25 mouse cellular contexts compared by ENCODE assay signal in the genomic region with DNA sequence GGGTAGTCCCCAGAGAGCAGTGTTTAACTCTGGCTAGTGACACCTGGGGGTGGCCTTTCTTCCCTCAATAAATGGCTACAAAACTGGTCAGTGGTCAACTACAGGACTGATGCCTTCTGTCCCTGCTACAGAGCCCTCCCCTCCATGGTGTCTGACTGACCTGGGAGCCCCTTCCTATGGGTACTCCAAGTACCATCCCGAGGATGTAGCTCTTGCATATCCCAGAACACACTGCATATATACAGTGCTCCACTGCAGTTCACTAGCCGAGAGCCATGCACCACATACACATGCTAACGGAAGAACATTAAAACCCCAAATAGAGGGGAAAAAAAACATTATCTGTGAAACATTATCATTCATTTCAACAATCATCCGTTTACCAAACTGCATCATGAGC.
DNase-seq lines count a peak whose midpoint lies in the region; ATAC-seq and TF ChIP-seq lines count a peak whose summit lies in the region.
"Had no signal": no experiment of that assay in that cellular context is flagged by ENCODE, and none has a peak within 500 bp of the region (broad histone marks: within the 10 kb centered on the region; RNA-seq: fewer than 3 reads in every experiment).

No protein-coding gene starts in this region.

- no peak overlapping the region for H3K27ac ChIP-seq in forebrain, embryonic 12.5 days
- no peak overlapping the region for H3K27ac ChIP-seq in forebrain, embryonic 14.5 days (ENCODE audit: low read depth, low read length)
- peak overlapping the region; percentile 86 for H3K27ac ChIP-seq in gastrocnemius, adult 2 months
- H3K27ac ChIP-seq in midbrain, embryonic 12.5 days (replicated peaks): 0 out of 2 replicates have a peak overlapping the region, but pooled peaks have one; percentile 35
- H3K27ac ChIP-seq in midbrain, embryonic 16.5 days (ENCODE audit: low read length): no peak overlapping the region
- H3K27ac ChIP-seq: heart, embryonic 15.5 days; hindbrain, embryonic 10.5 days; hindbrain, embryonic 15.5 days had no signal

- H3K27me3 ChIP-seq in forebrain, embryonic 12.5 days: no peaks in the 10 kb centered on the region
- no peaks in the 10 kb centered on the region for H3K27me3 ChIP-seq in forebrain, embryonic 14.5 days (replicated peaks; ENCODE audit: control insufficient read depth, insufficient read depth, low read length)
- no peaks in the 10 kb centered on the region for H3K27me3 ChIP-seq in midbrain, embryonic 12.5 days
- no peaks in the 10 kb centered on the region for H3K27me3 ChIP-seq in midbrain, embryonic 16.5 days (ENCODE audit: control insufficient read depth, insufficient read depth, low read depth, low read length)
- H3K27me3 ChIP-seq: CH12.LX; heart, embryonic 12.5 days; heart, embryonic 15.5 days; hindbrain, embryonic 15.5 days; Patski had no signal

- H3K9ac ChIP-seq in forebrain, embryonic 12.5 days: no peak overlapping the region
- H3K9ac ChIP-seq in forebrain, embryonic 14.5 days (ENCODE audit: low read length): no peak overlapping the region
- H3K9ac ChIP-seq in midbrain, embryonic 12.5 days (replicated peaks): no peak overlapping the region
- H3K9ac ChIP-seq in midbrain, embryonic 16.5 days (ENCODE audit: low read depth, low read length): no peak overlapping the region
- H3K9ac ChIP-seq: heart, embryonic 12.5 days; heart, embryonic 15.5 days; hindbrain, embryonic 15.5 days had no signal

- WGBS in forebrain, embryonic 12.5 days: 91% methylated on average over 4 of the region's 4 CpGs
- 87% methylated on average over 4 of the region's 4 CpGs for whole genome bisulfite sequencing in forebrain, embryonic 14.5 days
- WGBS in midbrain, embryonic 12.5 days: 89% methylated on average over 4 of the region's 4 CpGs
- 93% methylated on average over 4 of the region's 4 CpGs for WGBS in midbrain, embryonic 16.5 days

- H3K9me3 ChIP-seq in forebrain, embryonic 12.5 days: no peaks in the 10 kb centered on the region
- H3K9me3 ChIP-seq in forebrain, embryonic 14.5 days (replicated peaks; ENCODE audit: control insufficient read depth, low read length): no peaks in the 10 kb centered on the region
- H3K9me3 ChIP-seq in midbrain, embryonic 12.5 days: no peaks in the 10 kb centered on the region
- H3K9me3 ChIP-seq in midbrain, embryonic 16.5 days (replicated peaks; ENCODE audit: control insufficient read depth, low read length, poor library complexity, severe bottlenecking): no peaks in the 10 kb centered on the region
- H3K9me3 ChIP-seq: heart, embryonic 12.5 days; heart, embryonic 15.5 days; hindbrain, embryonic 10.5 days; hindbrain, embryonic 15.5 days had no signal

- 0 out of 2 replicates have a peak, but pooled peaks have one; percentile 52 for ATAC-seq in forebrain, embryonic 12.5 days (ENCODE audit: low FRiP score)
- ATAC-seq in forebrain, embryonic 14.5 days: no peak
- no peak for ATAC-seq in midbrain, embryonic 12.5 days (ENCODE audit: low FRiP score, low read depth)
- ATAC-seq in midbrain, embryonic 16.5 days: no peak
- ATAC-seq: intestine, postnatal 0 days; Patski had no signal

- H3K4me1 ChIP-seq in forebrain, embryonic 12.5 days: peaks cover 23% of the 10 kb centered on the region
- H3K4me1 ChIP-seq in forebrain, embryonic 14.5 days (ENCODE audit: control insufficient read depth, insufficient read depth, low read length): no peaks in the 10 kb centered on the region
- peaks cover 21% of the 10 kb centered on the region for H3K4me1 ChIP-seq in midbrain, embryonic 12.5 days
- H3K4me1 ChIP-seq in midbrain, embryonic 16.5 days (ENCODE audit: control insufficient read depth, insufficient read depth, low read length): peaks cover 5% of the 10 kb centered on the region

- no peak overlapping the region for H3K4me2 ChIP-seq in forebrain, embryonic 12.5 days
- H3K4me2 ChIP-seq in forebrain, embryonic 14.5 days (ENCODE audit: low read length): no peak overlapping the region
- no peak overlapping the region for H3K4me2 ChIP-seq in midbrain, embryonic 12.5 days (replicated peaks)
- H3K4me2 ChIP-seq in midbrain, embryonic 16.5 days (ENCODE audit: low read length): no peak overlapping the region
- H3K4me2 ChIP-seq: heart, embryonic 12.5 days; heart, embryonic 15.5 days; hindbrain, embryonic 15.5 days had no signal

- intact Hi-C loops in gastrocnemius, adult 2 months (cut with DNase I): loop anchor here (5.0 kb wide), 1 partner anchor 44 kb away; no protein-coding TSS in a partner anchor

- H3K4me3 ChIP-seq in forebrain, embryonic 12.5 days (replicated peaks): no peak overlapping the region
- no peak overlapping the region for H3K4me3 ChIP-seq in forebrain, embryonic 14.5 days (ENCODE audit: low read depth, low read length)
- H3K4me3 ChIP-seq in gastrocnemius, adult 2 months: no peak overlapping the region
- H3K4me3 ChIP-seq in midbrain, embryonic 12.5 days: no peak overlapping the region
- no peak overlapping the region for H3K4me3 ChIP-seq in midbrain, embryonic 16.5 days (ENCODE audit: low read depth, low read length)
- H3K4me3 ChIP-seq: heart, embryonic 12.5 days; heart, embryonic 15.5 days; hindbrain, embryonic 10.5 days; hindbrain, embryonic 15.5 days had no signal

- no peaks in the 10 kb centered on the region for H3K36me3 ChIP-seq in forebrain, embryonic 12.5 days (replicated peaks)
- no peaks in the 10 kb centered on the region for H3K36me3 ChIP-seq in forebrain, embryonic 14.5 days (ENCODE audit: control insufficient read depth, insufficient read depth, low read length)
- no peaks in the 10 kb centered on the region for H3K36me3 ChIP-seq in midbrain, embryonic 12.5 days
- H3K36me3 ChIP-seq in midbrain, embryonic 16.5 days (ENCODE audit: control insufficient read depth, insufficient read depth, low read length): no peaks in the 10 kb centered on the region
- H3K36me3 ChIP-seq: heart, embryonic 12.5 days; heart, embryonic 15.5 days; hindbrain, embryonic 10.5 days; hindbrain, embryonic 15.5 days had no signal

- no peak for DNase-seq in forebrain, embryonic 14.5 days (ENCODE audit: low spot score)
- DNase-seq in gastrocnemius, adult 2 months: no peak
- no peak for DNase-seq in gastrocnemius, postnatal 10 days
- DNase-seq in neural tube, embryonic 10.5 days (ENCODE audit: extremely low spot score, low spot score): peak; percentile 8
- no peak for DNase-seq in embryo, embryonic 9.5 days (ENCODE audit: extremely low spot score)
- DNase-seq: adrenal gland, postnatal 10 days; adrenal gland, postnatal 36 days; B cell, adult 2 months; cerebellum, adult 18-20 months; cerebellum, adult 9-10 months; cerebellum, postnatal 14 days; gastrocnemius, postnatal 25 days; heart, adult 18-20 months; heart, postnatal 10 days; heart, postnatal 36 days had no signal

- TF ChIP-seq CTCF in gastrocnemius, adult 2 months (IDR thresholded peaks at IDR 0.05): no peak

Comparison
In these comparisons a context has a peak if more than half of its experiments do, and no peak if none do; other contexts are left out.
1. H3K27ac ChIP-seq: peak in gastrocnemius, adult 2 months (single experiment) and midbrain, embryonic 12.5 days (single experiment); none in forebrain, embryonic 12.5 days (single experiment), forebrain, embryonic 14.5 days (single experiment) and midbrain, embryonic 16.5 days (single experiment).